Mouse (Mus musculus) cerebellum, postnatal 10 days (tissue): ENCODE measurements at regions not wholly inside any gene's neighbourhood (a gene's known extent, or its start where the extent isn't known, plus 50 kb on each side); places are given as distances from the start of the nearest gene placed in this dataset.

Experiments used
- DNase-seq, 2 experiments: peaks; one replicate each; pipeline ENCODE4 v3.0.0; 2021; ENCODE audit warnings: mixed read lengths in 2 of 2

- no peak for DNase-seq
Measured at GRCm38 (mm10) chr2:128374253-128374566, 216.8 kb upstream of the Spdye4c start.

GRCm38 (mm10) chr2:128374926-128375325 lies 216.1 kb upstream of the Spdye4c start:
- DNase-seq: no peak

- DNase-seq: no peak
Measured at GRCm38 (mm10) chr2:128375827-128376226, 215.2 kb upstream of the Spdye4c start.

GRCm38 (mm10) chr2:128377176-128377575 lies 213.8 kb upstream of the Spdye4c start:
- DNase-seq: no peak

GRCm38 (mm10) chr2:128377680-128378079 lies 213.3 kb upstream of the Spdye4c start:
- DNase-seq: no peak

- DNase-seq: no peak
Measured at GRCm38 (mm10) chr2:128378456-128378855, 212.6 kb upstream of the Spdye4c start.

GRCm38 (mm10) chr2:128379151-128379550 lies 211.9 kb upstream of the Spdye4c start:
- no peak for DNase-seq

- no peak for DNase-seq
Measured at GRCm38 (mm10) chr2:128379554-128379953, 211.5 kb upstream of the Spdye4c start.

- DNase-seq: no peak
Measured at GRCm38 (mm10) chr2:128380581-128380980, 210.4 kb upstream of the Spdye4c start.

- no peak for DNase-seq
Measured at GRCm38 (mm10) chr2:128381684-128382205, 209.3 kb upstream of the Spdye4c start.

- DNase-seq: no peak
Measured at GRCm38 (mm10) chr2:128382473-128382872, 208.5 kb upstream of the Spdye4c start.

GRCm38 (mm10) chr2:128384612-128385011 lies 206.4 kb upstream of the Spdye4c start:
- no peak for DNase-seq

- DNase-seq: no peak
Measured at GRCm38 (mm10) chr2:128386846-128387621, 204.0 kb upstream of the Spdye4c start.

GRCm38 (mm10) chr2:128387851-128388471 lies 203.0 kb upstream of the Spdye4c start:
- DNase-seq: peak; percentile 57 to 74

GRCm38 (mm10) chr2:128388883-128389470 lies 202.0 kb upstream of the Spdye4c start:
- peak; percentile 56 to 65 for DNase-seq

- DNase-seq: no peak
Measured at GRCm38 (mm10) chr2:128392344-128392743, 198.7 kb upstream of the Spdye4c start.

GRCm38 (mm10) chr2:128393401-128393800 lies 197.6 kb upstream of the Spdye4c start:
- DNase-seq: no peak

- DNase-seq: no peak
Measured at GRCm38 (mm10) chr2:128393921-128394320, 197.1 kb upstream of the Spdye4c start.

- no peak for DNase-seq
Measured at GRCm38 (mm10) chr2:128395308-128396007, 195.6 kb upstream of the Spdye4c start.

GRCm38 (mm10) chr2:128396008-128396346 lies 195.0 kb upstream of the Spdye4c start:
- peak; percentile 98 to 99 for DNase-seq

- DNase-seq: peak in 1 of 2 experiments; percentile 12
Measured at GRCm38 (mm10) chr2:128401359-128401758, 189.7 kb upstream of the Spdye4c start.

- DNase-seq: peak in 1 of 2 experiments; percentile 19
Measured at GRCm38 (mm10) chr2:128403143-128403935, 187.7 kb upstream of the Spdye4c start.
